21 mouse cellular contexts compared by ENCODE assay signal in the genomic region with DNA sequence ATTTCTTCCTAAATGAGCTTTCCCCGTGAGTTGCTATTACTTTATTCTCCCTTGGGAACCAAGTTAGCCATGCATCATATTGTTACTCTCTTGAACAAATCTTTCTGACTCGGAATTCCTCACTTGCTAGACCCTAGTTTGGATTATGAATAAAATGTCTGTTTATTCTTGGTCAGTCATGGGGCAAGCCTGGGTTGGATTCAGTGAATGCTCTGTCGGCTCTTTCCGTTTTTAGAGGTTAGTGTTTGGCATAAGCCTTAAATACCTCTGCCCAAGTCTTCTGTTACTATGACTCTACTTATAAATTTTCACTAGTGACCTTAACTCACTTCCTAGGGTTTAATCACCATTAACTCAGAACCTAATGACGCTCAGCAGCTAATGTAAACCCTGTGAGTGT. TPM values are rescaled to one million over a fixed set of nuclear protein-coding genes. Genes with fewer than 3 reads are reported as not detected.
DNase-seq lines count a peak whose midpoint lies in the region; ATAC-seq and TF ChIP-seq lines count a peak whose summit lies in the region.
"Had no signal": no experiment of that assay in that cellular context is flagged by ENCODE, and none has a peak within 500 bp of the region (broad histone marks: within the 10 kb centered on the region; RNA-seq: fewer than 3 reads in every experiment).

No protein-coding gene starts in this region.

- peaks cover 17% of the 10 kb centered on the region; the same call in 1 of the 2 replicates for H3K4me1 ChIP-seq in kidney, embryonic 16.5 days (ENCODE audit: insufficient read depth, low read length)
- H3K4me1 ChIP-seq: embryonic facial prominence, embryonic 12.5 days; forebrain, embryonic 13.5 days; hindbrain, embryonic 12.5 days had no signal

- H3K27ac ChIP-seq in gastrocnemius, adult 2 months, result peak overlapping the region; percentile 68
- H3K27ac ChIP-seq in kidney, embryonic 16.5 days (ENCODE audit: low read length), result peak overlapping the region; percentile 92; the same call in 1 of the 2 replicates
- H3K27ac ChIP-seq: embryonic facial prominence, embryonic 12.5 days; forebrain, embryonic 13.5 days; heart, embryonic 10.5 days; hindbrain, embryonic 12.5 days had no signal

- H3K36me3 ChIP-seq in kidney, embryonic 16.5 days (ENCODE audit: insufficient read depth, low read length), result no peaks in the 10 kb centered on the region
- H3K36me3 ChIP-seq: embryonic facial prominence, embryonic 12.5 days; heart, embryonic 10.5 days; hindbrain, embryonic 12.5 days had no signal

- in situ Hi-C loops in Patski (cut with MboI; ENCODE audit: low pct_unique_long_range_greater_than_20kb), result loop anchor here (5.0 kb wide), 1 partner anchor 94 kb away; no protein-coding TSS in a partner anchor

- H3K9me3 ChIP-seq in kidney, embryonic 16.5 days (ENCODE audit: low read length), result 0 out of 2 replicates have a peak, but pooled peaks cover 3% of the 10 kb centered on the region
- H3K9me3 ChIP-seq: embryonic facial prominence, embryonic 12.5 days; forebrain, embryonic 13.5 days; heart, embryonic 10.5 days; hindbrain, embryonic 12.5 days had no signal

- H3K4me2 ChIP-seq in kidney, embryonic 16.5 days (replicated peaks; ENCODE audit: low read depth, low read length), result no peak overlapping the region
- H3K4me2 ChIP-seq: embryonic facial prominence, embryonic 12.5 days; forebrain, embryonic 13.5 days; hindbrain, embryonic 12.5 days had no signal

- no peaks in the 10 kb centered on the region for H3K27me3 ChIP-seq in kidney, embryonic 16.5 days (ENCODE audit: insufficient read depth, low read length)
- H3K27me3 ChIP-seq in Patski, result no peaks in the 10 kb centered on the region
- H3K27me3 ChIP-seq: embryonic facial prominence, embryonic 12.5 days; forebrain, embryonic 13.5 days; hindbrain, embryonic 12.5 days had no signal

- no peak for ATAC-seq in kidney, embryonic 16.5 days (ENCODE audit: low FRiP score, low TSS enrichment)
- peak; percentile 59 for ATAC-seq in Patski
- ATAC-seq in megakaryocyte progenitor cell, adult 5-6 weeks (replicated peaks; ENCODE audit: poor library complexity), result no peak
- ATAC-seq: forebrain, embryonic 13.5 days; forebrain, postnatal 0 days; hindbrain, embryonic 16.5 days had no signal

- H3K4me3 ChIP-seq in gastrocnemius, adult 2 months, result no peak overlapping the region
- H3K4me3 ChIP-seq in kidney, embryonic 16.5 days (ENCODE audit: low read length), result no peak overlapping the region
- H3K4me3 ChIP-seq: embryonic facial prominence, embryonic 12.5 days; forebrain, embryonic 13.5 days; heart, embryonic 10.5 days; hindbrain, embryonic 12.5 days had no signal

- intact Hi-C loops in gastrocnemius, adult 2 months (cut with DNase I), result no loop called here

- 25% methylated on average over 5 of the region's 5 CpGs for WGBS in kidney, embryonic 16.5 days

- CTCF ChIA-PET in Patski (lab: Charles Lee), result no interaction called here

- no peak for DNase-seq in gastrocnemius, adult 2 months
- DNase-seq in gastrocnemius, adult 18-20 months (ENCODE audit: low spot score), result no peak
- no peak for DNase-seq in kidney, postnatal 36 days
- peak; percentile 51 for DNase-seq in Patski (ENCODE audit: low read depth, low spot score)
- no peak for DNase-seq in cerebellum, adult 11-12 months
- DNase-seq: adrenal gland, adult 2 months; adrenal gland, postnatal 25 days; cerebellum, adult 2 months; cerebellum, postnatal 10 days; forebrain, postnatal 0 days; gastrocnemius, postnatal 10 days; heart, adult 18-20 months; heart, postnatal 10 days; heart, postnatal 4 days had no signal

- POLR2A ChIA-PET in Patski (lab: Charles Lee), result no interaction called here

- H3K9ac ChIP-seq in kidney, embryonic 16.5 days (replicated peaks; ENCODE audit: low read length), result no peak overlapping the region
- H3K9ac ChIP-seq: embryonic facial prominence, embryonic 12.5 days; forebrain, embryonic 13.5 days; forebrain, postnatal 0 days; hindbrain, embryonic 12.5 days had no signal

- no peak for TF ChIP-seq CTCF in gastrocnemius, adult 2 months (IDR thresholded peaks at IDR 0.05)
- no peak for TF ChIP-seq CTCF in Patski (IDR thresholded peaks at IDR 0.05)

RNA-seq across cellular contexts. Expression of a gene that starts 5.1 kb away (rescaled TPM):
- 100 to 1,000 TPM in 1 of 2 experiments, 10 to 100 TPM in 1; 73.0 to 109 TPM for total RNA-seq in gastrocnemius, adult 2 months (2021)
- total RNA-seq in gastrocnemius, adult 18-20 months (2021), result 100 to 1,000 TPM; 110 to 113 TPM
- polyA plus RNA-seq in kidney, embryonic 16.5 days (2015; fragmentation: Nextera tagmentation; extraction: Ambion mirVana), result 45.7 TPM in 2 replicates
- polyA plus RNA-seq in Patski (2021), result 0.67 TPM
- total RNA-seq in megakaryocyte progenitor cell, adult 5-6 weeks (2015), result 7.7 and 13.6 TPM in 2 replicates
- total RNA-seq in megakaryocyte progenitor cell, adult 5-6 weeks (2017), result 5.6 and 10.8 TPM in 2 replicates
- polyA plus RNA-seq: adrenal gland, adult 2 months; forebrain, embryonic 13.5 days had no signal

Comparison
In these comparisons a context has a peak if more than half of its experiments do, and no peak if none do; other contexts are left out.
1. RNA of a gene that starts 5.1 kb away (total RNA-seq): 110 to 113 TPM in gastrocnemius, adult 18-20 months and 73.0 to 109 TPM in gastrocnemius, adult 2 months; 5.6 to 13.6 TPM in megakaryocyte progenitor cell, adult 5-6 weeks; every median in the first group is over 4 times any median in the second.